Mouse (Mus musculus): ENCODE data around the gene Rab1b.
A peak's percentile ranks its signal among the peaks of the same experiment; 100 is the strongest.

Rab1b gene

DNA sequence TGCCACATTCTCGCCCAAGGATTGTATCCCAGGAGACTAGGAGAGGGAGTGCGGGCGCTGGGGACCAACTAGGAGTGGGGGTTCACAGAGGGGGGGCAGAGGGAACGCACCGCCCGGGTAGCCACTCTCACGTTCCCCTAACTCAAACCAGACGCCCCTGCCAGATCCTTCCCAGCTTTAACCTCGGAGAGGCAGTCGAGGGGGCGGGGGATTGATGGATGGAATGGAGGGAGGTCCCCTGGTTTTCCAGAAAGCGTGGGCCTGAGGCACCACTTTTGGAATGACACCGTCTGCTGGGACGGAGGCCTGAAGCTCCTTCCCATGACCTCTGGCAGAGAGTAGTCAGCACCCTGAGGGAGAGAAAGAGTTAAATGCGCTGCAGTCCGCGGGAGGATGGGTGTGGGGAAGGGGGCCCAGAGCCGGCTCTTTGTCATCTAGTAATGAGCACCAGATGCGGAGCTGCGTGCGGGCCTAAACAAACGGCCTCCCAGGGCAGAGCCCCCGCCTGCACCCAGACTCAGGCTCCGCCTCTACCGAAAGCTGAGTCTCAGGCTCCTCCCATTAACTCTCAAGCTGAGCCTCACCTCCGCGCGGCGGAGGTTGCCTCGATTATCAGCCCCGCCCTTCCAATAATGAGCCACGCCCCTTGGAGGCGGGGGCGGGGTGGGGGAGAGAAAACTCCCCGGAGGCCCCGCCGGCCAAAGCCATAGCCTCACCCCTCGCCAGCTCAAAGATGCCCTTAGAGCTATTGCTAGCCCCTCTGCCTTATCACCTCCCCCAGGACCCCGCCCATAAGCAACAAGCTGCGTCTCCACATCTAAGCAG lies 35.1 kb downstream of the Rab1b start:
- no peak for DNase-seq (ENCODE audit: low spot score in 2 of 2)

- no peak for DNase-seq (ENCODE audit: low spot score in 2 of 2)
Measured at GRCm38 (mm10) chr19:5071077-5071476, 35.8 kb downstream of the Rab1b start.

DNA sequence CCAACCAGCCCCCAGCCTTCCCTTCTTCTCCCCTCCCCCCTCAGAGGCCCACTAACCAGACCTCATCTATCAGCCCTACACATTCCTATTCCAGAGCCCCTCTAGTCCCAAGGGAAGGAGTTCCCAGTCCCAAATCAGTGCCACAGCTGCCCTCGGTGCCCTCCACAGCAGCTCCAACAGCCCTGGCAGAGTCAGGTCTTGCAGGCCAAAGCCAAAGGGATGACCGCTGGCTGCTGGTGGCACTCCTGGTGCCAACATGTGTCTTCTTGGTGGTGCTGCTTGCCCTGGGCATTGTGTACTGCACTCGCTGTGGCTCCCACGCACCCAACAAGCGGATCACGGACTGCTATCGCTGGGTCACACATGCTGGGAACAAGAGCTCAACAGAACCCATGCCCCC lies 36.9 kb downstream of the Rab1b start:
- no peak for DNase-seq (ENCODE audit: low spot score in 2 of 2)

DNA sequence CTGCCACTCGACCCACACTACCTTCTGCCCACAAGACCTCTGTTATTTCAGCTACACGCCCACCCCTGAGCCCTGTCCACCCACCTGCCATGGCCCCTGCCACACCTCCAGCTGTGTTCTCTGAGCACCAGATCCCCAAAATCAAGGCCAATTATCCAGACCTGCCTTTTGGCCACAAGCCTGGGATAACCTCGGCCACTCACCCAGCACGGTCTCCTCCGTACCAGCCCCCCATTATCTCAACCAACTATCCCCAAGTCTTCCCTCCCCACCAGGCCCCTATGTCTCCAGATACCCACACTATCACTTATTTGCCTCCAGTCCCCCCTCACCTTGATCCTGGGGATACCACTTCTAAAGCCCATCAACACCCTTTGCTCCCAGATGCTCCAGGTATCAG lies 37.4 kb downstream of the Rab1b start:
- DNase-seq (ENCODE audit: low spot score in 2 of 2), result no peak

DNA sequence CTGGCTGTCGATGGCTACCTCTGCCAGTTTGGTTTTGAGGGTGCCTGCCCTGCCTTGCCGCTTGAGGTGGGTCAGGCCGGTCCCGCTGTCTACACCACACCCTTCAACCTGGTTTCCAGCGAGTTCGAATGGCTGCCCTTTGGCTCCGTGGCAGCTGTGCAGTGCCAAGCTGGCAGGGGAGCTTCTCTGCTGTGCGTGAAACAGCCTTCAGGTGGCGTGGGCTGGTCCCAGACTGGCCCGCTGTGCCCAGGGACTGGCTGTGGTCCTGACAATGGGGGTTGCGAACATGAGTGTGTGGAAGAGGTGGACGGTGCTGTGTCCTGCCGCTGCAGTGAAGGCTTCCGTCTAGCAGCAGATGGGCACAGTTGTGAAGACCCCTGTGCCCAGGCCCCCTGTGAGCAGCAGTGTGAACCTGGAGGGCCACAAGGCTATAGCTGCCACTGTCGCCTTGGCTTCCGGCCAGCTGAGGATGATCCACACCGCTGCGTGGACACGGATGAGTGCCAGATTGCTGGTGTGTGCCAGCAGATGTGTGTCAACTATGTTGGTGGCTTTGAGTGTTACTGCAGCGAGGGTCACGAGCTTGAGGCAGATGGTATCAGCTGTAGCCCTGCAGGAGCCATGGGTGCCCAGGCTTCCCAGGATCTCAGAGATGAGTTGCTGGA lies 38.2 kb downstream of the Rab1b start:
- DNase-seq (ENCODE audit: low spot score in 2 of 2), result no peak

- no peak for DNase-seq (ENCODE audit: low spot score in 2 of 2)
Measured at GRCm38 (mm10) chr19:5067867-5068569, 38.9 kb downstream of the Rab1b start, which contains the start of gene Cd248. Gene Cd248, plus strand, starts transcription at chr19:5068078.

DNA sequence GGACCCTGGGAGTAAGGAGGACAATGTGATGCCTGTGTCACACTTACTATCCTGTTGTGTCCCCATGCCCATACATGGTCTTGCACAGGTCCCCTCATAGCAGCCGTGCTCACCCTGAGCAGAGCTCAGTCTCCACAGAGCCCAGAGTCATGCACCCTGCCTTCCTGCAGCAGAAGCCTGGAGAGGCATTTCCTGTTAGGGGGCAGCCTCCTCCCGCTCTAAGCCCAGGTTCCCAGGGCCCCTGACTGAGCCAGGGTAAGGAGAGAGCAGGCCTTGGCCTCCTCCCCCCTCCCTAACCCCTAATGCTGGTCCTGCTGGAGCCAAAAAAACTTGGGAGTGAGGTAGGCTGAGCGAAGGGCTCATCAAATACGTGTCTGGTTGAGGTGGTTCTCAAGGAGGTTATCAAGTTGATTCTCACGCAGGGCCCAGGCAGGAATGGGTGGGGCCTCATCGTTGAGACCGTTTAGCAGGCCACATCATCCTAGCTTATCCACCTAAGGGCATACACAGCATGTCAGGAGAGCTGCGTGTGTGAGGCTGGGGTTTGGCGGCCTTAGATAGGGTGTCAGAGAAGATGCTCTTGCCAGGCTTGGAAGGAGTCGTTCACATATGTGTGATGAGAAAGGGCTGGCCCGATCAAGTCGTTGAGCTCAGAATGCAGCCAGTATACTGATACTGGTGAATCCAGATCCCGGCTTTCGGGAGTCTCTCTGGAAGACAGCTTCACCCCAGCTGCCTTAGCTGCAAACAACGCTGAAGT lies 39.7 kb downstream of the Rab1b start:
- no peak for DNase-seq (ENCODE audit: low spot score in 2 of 2)

DNA sequence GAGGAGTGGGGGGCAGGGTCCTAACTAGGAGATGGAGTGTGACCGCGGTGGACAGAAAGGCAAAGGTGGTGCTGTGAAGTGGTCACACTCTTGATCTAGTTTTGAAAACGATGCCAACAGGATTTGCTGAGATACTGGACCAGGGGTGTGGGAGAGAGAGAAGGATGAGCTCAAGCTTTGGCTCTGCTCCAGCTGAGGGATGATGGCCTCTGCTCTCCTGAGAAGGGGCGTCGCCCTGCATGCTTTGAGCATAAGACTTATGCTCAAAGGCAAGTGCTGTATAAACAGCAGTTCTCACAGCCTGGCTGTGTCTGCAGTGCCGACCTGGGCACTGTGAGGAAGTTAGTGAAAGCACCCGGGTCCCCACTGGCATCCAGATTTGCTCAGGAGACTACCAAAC lies 41.8 kb downstream of the Rab1b start:
- DNase-seq (ENCODE audit: low spot score in 2 of 2), result no peak

DNA sequence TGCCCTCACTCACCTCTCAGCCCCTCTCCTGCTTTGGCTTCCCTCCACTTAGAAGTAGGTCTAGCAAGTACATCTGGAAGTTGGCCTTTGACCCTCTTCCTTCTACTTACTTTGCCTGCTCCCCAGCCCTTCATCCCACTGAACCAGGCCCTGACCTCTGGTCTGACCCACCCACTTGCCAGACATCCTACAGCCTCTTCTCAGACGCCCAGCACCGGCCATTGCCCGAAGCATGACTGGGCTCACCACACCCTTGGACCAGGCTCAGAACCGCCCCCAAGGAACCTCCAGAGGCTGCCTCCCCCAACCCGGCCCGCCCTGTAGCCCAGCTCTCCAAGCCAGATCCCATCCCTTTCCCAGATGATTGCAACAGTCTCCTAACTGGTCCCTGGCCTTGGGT lies 44.4 kb downstream of the Rab1b start:
- DNase-seq (ENCODE audit: low spot score in 2 of 2), result no peak

GRCm38 (mm10) chr19:5062041-5062440 lies 44.8 kb downstream of the Rab1b start:
- no peak for DNase-seq (ENCODE audit: low spot score in 2 of 2)

GRCm38 (mm10) chr19:5060365-5061330 lies 46.2 kb downstream of the Rab1b start:
- DNase-seq (ENCODE audit: low spot score in 2 of 2), result no peak

DNA sequence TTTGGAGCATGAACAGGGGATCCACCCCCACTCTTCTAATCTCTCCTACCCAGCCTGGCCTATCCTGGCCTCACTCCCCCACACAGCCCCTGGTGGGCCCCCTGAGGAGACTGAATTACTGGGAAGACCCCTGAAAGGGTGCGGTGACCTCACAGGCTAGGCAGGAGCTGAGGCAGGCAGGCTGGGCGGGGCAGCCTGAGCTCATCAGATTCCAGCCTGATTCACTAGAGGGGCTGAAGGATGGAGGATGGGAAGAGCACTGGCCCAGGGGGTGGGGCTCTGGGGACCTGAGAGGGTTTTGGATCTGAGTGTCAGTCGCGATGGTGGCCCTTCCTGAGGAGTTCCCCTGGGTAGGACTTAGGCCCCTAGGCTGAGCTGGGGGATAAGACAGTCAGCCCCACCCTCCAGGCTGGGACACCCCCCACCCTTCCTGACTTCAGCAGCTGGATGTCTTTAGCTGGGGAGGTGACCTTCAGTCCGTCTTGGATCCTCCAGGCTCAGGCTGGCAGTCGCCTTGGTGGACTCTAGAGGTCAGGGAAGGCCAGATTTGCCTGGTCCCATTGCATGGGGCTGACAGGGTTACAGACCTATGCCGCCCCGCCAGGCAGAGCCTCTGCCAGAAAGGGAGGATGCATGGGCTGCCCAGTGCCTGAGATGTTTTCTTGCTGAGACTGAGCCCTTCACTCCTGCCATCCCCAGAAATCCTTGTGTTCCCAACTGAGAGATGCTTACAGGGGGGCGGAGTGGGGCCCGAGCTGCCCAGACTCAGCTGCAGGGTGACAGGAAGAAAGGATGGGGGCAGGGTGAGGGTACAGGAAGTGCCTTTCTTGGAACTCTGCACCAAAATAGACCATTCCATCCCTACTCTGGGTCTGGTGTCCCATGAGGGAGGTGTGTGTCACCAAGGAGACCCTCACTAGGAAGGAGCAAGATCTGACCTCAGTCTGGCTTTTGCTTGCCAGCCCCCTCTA lies 47.8 kb downstream of the Rab1b start:
- no peak for DNase-seq (ENCODE audit: low spot score in 2 of 2)

DNA sequence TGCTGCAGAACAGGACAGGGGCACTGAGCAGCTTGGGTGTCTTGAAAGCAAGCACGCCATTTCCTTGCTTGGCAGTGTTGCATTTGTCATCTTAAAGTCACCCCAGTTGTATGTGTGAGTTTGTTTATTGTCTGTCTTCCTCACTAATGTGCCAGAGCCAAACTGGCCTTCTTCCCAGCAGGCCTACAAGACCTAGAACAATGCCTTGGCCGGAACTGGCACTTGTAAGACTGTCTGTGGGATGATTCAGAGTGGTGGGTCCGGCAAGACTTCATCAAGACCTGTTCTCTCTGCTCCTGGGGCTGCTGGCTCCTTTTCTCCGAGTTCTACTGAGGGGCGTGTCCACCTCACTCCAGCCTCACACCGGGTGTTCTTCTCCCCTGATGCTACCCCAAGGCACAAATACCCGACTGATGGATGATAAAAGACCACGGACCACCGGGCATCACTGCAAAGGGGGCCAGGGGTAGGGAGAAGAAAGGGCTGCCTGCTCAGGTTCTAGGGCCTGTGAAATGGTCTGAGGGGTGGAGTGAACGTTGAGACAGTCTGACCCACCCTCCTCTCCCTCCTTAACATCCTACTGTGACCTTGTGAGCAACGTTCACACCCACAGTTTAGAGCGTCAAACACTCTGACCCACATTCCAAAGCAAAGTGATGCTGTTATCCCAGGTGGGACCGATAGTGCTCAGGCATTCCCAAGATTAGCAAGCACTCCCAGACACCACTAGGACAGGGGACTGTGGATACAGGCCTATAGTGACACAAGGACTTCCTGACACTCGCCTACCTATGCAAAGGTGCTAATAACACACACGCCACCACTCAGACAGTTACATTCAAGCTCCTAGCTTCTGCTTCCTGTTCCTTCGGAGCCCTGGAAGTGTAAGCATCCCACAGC lies 48.7 kb downstream of the Rab1b start:
- no peak for DNase-seq (ENCODE audit: low spot score in 2 of 2)

- no peak for DNase-seq (ENCODE audit: low spot score in 2 of 2)
Measured at GRCm38 (mm10) chr19:5056251-5056650, 50.6 kb downstream of the Rab1b start.

GRCm38 (mm10) chr19:5053909-5054308 lies 53.0 kb downstream of the Rab1b start:
- DNase-seq (ENCODE audit: low spot score in 2 of 2), result no peak

DNA sequence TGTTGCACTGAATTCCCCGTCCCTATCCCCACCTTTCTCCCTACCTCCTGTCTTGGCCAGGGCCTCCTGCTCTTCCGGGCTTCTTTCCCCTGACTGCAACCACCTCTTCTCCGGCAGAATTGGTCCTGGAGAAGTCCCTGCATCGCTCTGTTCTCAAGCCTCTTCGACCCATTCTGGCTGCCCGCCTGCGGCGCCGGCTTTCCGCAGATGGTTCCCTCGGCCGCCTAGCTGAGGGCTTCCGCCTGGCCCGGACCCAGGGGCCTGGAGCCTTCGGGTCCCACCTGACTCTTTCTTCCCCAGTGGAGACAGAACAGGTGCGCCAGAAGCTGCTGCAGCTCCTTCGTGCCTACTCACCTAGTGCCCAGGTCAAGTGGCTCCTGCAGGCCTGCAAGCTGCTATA lies 54.0 kb downstream of the Rab1b start:
- DNase-seq (ENCODE audit: low spot score in 2 of 2), result no peak

DNA sequence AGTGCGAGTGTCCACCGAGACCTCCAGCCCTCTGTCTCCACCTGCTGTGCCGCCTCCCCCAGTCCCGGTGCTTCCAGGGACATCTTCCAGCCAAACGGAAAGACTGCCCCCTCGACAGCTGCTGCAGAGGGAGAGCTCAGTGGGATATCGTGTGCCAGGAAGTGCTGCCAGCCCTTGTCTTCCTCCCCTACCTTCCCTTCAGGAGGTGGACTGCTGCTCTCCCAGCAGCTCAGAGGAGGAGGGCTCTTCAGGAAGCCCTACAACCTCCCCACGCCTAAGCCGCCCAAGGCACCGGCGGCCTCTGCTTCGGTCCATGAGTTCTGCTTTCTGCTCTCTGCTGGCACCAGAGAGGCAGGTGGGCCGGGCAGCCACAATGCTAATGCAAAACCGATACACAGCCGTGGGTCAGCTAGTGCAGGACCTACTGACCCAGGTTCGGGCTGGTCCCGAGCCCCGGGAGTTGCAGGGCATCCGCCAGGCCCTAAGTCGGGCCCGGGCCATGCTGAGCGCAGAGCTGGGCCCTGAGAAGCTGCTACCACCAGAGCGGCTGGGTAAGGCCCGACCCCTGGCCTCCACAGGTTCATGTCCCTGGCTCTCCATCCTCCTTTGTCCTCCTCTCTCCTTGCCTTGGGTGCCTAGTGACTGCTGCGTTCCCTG lies 54.6 kb downstream of the Rab1b start:
- no peak for DNase-seq (ENCODE audit: low spot score in 2 of 2)

DNA sequence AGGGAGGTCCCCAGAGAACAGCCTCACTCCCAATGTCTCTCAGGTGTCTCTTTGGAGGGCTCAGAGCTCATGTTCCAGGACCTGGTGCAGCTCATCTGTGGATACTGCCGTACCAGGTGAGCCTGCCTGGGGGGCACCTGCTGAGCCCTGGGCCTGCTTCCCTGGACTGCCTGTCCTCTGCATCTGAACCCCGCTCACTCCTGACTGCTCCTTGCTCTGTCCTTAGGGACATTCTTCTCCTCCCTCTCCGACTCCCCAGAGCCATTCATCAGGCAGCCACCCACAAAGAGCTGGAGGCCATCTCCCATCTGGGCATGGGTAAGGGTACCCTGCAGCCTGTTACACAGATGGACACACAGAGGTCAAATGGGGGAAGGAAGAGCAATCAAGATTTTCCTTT lies 55.4 kb downstream of the Rab1b start:
- peak in 1 of 2 experiments; percentile 6 for DNase-seq (ENCODE audit: low spot score in 2 of 2)

All from frontal cortex, postnatal 10 days (tissue).